Mouse (Mus musculus): ENCODE measurements around the gene Adm2.

Adm2 gene

DNA sequence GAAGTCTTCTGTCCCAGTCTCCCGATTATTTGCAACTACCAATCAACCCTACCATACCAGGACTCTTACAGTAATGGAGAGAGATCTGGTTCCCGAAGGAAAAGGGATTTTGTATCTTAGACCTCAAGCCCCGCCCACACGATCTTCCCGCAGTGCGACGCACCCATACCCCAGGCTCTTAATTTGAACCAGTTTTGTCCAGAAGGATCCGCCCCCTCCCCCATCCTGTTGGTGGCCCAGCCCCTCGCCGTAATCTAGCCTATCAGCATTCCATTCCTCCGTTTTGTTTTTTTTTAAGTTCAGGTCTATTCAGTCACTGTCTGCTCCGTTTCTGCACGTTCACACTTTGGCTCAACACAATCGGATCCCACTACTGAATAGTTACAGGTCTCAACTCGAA lies 33.9 kb downstream of the Adm2 start:
- peak; percentile 87 for DNase-seq (ENCODE audit: low spot score)

DNA sequence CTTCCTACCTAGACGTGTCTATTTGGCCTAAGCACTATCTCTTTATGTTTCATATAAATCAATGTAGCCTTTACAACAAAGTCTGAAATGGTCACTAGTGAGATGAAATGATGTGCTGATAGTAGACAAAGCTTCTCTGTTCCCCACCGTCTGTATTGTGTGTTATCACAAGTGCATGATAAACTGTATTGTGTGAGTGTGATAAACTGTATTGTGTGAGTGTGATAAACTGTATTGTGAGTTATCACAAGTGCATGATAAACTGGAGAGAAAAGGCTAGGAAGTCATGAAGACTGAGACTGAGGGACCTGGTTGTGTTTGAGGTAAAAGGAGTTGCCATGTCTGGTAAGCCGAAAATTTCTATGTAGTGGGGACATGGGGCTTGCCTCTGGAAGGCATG lies 36.3 kb downstream of the Adm2 start:
- no peak for DNase-seq (ENCODE audit: low spot score)

DNA sequence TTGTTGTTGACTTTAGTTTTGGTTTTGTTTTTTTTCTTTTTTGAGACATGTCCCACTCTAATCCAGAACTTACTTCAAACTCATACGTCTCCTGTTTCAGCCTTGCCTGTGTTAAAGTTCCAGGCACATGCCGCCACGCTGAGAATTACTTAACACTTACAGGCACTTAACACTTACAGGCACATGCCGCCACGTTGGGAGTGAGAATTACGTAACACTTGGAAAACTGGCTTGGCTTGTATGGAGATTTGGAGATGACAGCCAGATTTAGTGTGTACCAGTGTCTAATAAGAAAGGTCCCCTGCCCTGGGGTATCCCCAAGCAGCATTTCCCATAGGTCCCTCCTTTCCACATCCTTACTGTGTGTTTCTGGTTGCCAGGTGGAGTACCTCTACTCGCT lies 40.5 kb downstream of the Adm2 start:
- no peak for DNase-seq (ENCODE audit: low spot score)

DNA sequence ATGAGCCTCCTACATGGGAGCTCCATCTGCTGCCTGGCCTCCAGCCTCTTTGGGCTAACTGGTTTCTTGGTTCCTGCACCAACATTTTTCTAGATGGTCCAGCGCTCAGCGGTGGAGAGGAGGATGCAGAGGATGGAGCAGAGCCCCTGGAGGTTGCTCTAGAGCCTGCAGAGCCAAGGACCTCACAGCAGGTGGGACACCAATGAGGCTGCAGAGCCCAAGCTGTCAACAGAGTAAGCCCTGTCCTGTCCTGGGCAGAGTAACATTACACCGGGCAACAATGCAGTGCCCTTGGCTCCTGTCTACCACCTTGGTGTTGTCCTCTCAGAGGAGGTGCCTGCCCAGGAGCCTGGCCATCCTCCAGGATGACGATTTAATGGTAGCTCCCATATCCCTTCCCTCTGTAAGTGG lies 42.6 kb downstream of the Adm2 start:
- no peak for DNase-seq (ENCODE audit: low spot score)

DNA sequence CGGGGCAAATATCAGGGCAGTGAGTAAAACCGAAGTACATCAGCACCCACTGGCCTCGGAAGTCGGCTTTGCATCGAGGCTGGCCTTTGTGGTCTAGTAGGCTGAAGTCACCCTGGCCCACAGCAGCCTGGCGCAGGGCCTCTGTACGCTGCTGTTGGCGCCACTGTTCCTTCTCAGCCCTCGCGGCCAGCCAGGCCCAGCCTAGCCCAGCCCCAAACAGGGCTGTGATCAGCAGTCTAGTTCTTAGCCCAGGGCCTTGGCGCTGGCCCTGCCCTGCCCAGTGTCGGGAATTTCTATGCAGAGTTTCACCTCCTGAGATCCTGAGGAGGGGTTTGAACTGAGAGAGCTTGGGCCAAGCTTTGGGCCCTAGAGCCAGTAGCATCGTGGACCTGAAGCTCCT lies 49.5 kb downstream of the Adm2 start:
- DNase-seq (ENCODE audit: low spot score): no peak

DNA sequence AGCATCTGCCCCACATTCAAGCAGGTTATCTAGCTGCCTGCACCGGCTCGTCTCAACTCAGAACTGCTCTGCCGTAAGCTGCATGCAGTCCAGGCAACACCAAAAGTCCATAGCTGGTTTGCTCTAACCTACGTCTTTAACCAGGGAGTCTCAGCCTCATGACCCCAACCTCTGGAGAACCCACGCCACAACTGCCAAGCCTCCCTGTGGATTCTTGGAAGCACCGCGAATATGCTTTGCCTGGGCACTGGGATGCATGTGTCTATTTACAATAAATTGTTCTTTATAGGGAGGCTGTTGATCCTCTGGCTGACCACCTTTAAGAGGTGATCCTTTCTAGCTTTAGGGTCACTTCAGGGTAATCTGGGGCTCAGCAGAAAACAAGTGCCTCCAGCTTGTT lies 50.0 kb downstream of the Adm2 start:
- DNase-seq (ENCODE audit: low spot score): no peak

DNA sequence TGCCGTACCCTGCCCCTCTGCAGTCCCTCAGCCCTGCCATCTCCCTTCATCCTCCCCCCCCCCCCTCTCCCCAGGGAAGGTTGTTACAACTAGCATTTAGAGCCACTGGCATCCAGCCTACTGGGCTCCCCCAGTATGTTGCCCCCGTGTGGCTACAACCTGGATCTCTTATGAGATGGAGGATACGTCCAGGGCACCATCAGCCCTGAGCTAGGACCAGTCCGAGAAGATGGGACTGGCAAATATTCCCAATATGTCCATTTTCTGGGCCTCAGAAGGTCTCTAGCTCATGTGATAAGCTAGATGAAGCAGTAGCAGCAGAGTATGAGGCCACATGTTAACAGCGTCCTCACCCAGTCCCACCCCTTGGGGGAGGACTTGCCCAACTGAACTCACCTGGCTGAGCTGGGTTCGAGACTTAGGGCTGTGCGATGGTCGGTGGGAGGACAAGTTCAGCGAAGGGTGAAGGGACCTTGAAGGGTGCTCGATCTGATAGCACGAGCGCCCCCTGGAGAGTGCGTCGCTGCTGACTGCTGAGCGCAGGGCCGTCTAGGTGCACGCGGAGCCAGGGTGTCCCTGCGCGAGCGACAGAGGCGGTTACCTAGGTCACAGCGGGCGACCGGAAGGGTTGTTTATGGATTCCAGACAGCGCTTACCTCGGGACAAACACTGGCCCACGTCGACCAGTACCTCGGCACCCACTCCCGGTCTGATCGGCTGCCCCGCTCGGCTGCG lies 50.7 kb downstream of the Adm2 start:
- peak; percentile 88 for DNase-seq (ENCODE audit: low spot score)

DNA sequence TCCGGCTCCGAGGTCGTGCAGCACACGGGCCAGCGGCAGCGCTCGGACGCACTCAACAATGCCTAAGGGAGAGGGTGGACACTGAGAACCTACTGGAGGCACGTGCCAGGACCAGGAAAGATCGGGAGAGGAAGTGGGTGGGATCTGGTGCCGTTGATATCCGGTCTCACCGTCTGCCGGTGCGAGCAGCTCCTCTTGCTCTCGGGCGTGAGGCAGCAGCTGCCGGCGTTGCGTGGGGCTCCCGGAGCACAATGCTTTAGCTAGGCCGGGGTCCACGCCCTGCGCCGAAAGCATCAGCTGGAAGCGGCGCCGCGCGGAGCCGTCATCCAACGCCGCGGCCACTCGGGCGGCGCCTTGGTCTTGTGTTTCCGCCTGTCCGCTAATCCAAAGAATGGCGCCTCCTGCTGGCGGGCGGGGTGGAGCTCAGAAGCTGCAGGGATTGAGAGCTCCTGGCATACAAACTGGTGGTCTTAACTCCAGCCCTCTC lies 51.3 kb downstream of the Adm2 start, which contains the start of gene Sco2:
TSS of gene Sco2 (minus strand) at position 85 of the 487 bp plus-strand sequence.
- peak; percentile 96 for DNase-seq (ENCODE audit: low spot score)
